In genomic region chr9:27153861-27154260, GRCm38 (mm10) we compare ENCODE assay signal across 13 mouse cellular contexts. TPM values are rescaled to one million over a fixed set of nuclear protein-coding genes. Genes with fewer than 3 reads are reported as not detected.
DNase-seq lines count a peak whose midpoint lies in the region; ATAC-seq lines count a peak whose summit lies in the region.
"Had no signal": no experiment of that assay in that cellular context is flagged by ENCODE, and none has a peak within 500 bp of the region (broad histone marks: within the 10 kb centered on the region; RNA-seq: fewer than 3 reads in every experiment).

No protein-coding gene starts in this region.

- 83% methylated on average over 4 of the region's 4 CpGs for WGBS in kidney, embryonic 14.5 days
- 56% methylated on average over 4 of the region's 4 CpGs for WGBS in embryonic facial prominence, embryonic 14.5 days
- WGBS in hindbrain, embryonic 16.5 days: 36% methylated on average over 4 of the region's 4 CpGs
- WGBS in neural tube, embryonic 13.5 days: 43% methylated on average over 4 of the region's 4 CpGs

- peaks cover 14% of the 10 kb centered on the region for H3K4me1 ChIP-seq in kidney, embryonic 14.5 days (ENCODE audit: control insufficient read depth, insufficient read depth, low read length)
- peaks cover 13% of the 10 kb centered on the region for H3K4me1 ChIP-seq in embryonic facial prominence, embryonic 14.5 days (ENCODE audit: control insufficient read depth, insufficient read depth, low read length)
- peaks cover 20% of the 10 kb centered on the region for H3K4me1 ChIP-seq in hindbrain, embryonic 16.5 days (ENCODE audit: control insufficient read depth, insufficient read depth, low read depth, low read length)
- peaks cover 62% of the 10 kb centered on the region for H3K4me1 ChIP-seq in neural tube, embryonic 13.5 days (replicated peaks)

- 0 out of 2 replicates have a peak, but pooled peaks cover 3% of the 10 kb centered on the region for H3K27me3 ChIP-seq in kidney, embryonic 14.5 days (ENCODE audit: control insufficient read depth, insufficient read depth, low read length)
- H3K27me3 ChIP-seq in embryonic facial prominence, embryonic 14.5 days (replicated peaks; ENCODE audit: control insufficient read depth, insufficient read depth, low read length): no peaks in the 10 kb centered on the region
- H3K27me3 ChIP-seq in hindbrain, embryonic 16.5 days (replicated peaks; ENCODE audit: control insufficient read depth, insufficient read depth, low read length): no peaks in the 10 kb centered on the region
- H3K27me3 ChIP-seq in neural tube, embryonic 13.5 days: no peaks in the 10 kb centered on the region
- H3K27me3 ChIP-seq: CH12.LX had no signal

- DNase-seq in kidney, adult 18-20 months: no peak
- DNase-seq in embryonic facial prominence, embryonic 14.5 days (ENCODE audit: low spot score): no peak
- DNase-seq in layer of hippocampus, postnatal 10 days (ENCODE audit: low spot score in 2 of 2): no peak
- DNase-seq in ovary, adult 18-20 months (ENCODE audit: low spot score): no peak
- DNase-seq: cerebellum, postnatal 10 days; kidney, postnatal 36 days; thymus, adult 2 months had no signal

- H3K4me2 ChIP-seq in kidney, embryonic 14.5 days (replicated peaks; ENCODE audit: low read depth, low read length): peak overlapping the region; percentile 72; the same call in 1 of the 2 replicates
- H3K4me2 ChIP-seq in embryonic facial prominence, embryonic 14.5 days (ENCODE audit: low read depth, low read length): peak overlapping the region; percentile 64
- peak overlapping the region; percentile 80 for H3K4me2 ChIP-seq in hindbrain, embryonic 16.5 days (ENCODE audit: low read length)
- peak overlapping the region; percentile 73 for H3K4me2 ChIP-seq in neural tube, embryonic 13.5 days

- no peaks in the 10 kb centered on the region for H3K9me3 ChIP-seq in kidney, embryonic 14.5 days (ENCODE audit: control insufficient read depth, low read length)
- no peaks in the 10 kb centered on the region for H3K9me3 ChIP-seq in embryonic facial prominence, embryonic 14.5 days (ENCODE audit: control insufficient read depth, low read length)
- H3K9me3 ChIP-seq in hindbrain, embryonic 16.5 days (ENCODE audit: control insufficient read depth, low read length): no peaks in the 10 kb centered on the region
- no peaks in the 10 kb centered on the region for H3K9me3 ChIP-seq in neural tube, embryonic 13.5 days

- H3K4me3 ChIP-seq in kidney, embryonic 14.5 days (ENCODE audit: low read length): peak overlapping the region; percentile 68; the same call in 1 of the 2 replicates
- peak overlapping the region; percentile 79 for H3K4me3 ChIP-seq in embryonic facial prominence, embryonic 14.5 days (ENCODE audit: low read depth, low read length)
- H3K4me3 ChIP-seq in hindbrain, embryonic 16.5 days (ENCODE audit: low read length): peak overlapping the region; percentile 82
- peak overlapping the region; percentile 83 for H3K4me3 ChIP-seq in neural tube, embryonic 13.5 days

- no peak overlapping the region for H3K9ac ChIP-seq in kidney, embryonic 14.5 days (ENCODE audit: low read depth, low read length)
- H3K9ac ChIP-seq in embryonic facial prominence, embryonic 14.5 days (ENCODE audit: low read depth, low read length): peak overlapping the region; percentile 87
- peak overlapping the region; percentile 33; the same call in 1 of the 2 replicates for H3K9ac ChIP-seq in hindbrain, embryonic 16.5 days (ENCODE audit: low read depth, low read length)
- H3K9ac ChIP-seq in neural tube, embryonic 13.5 days: peak overlapping the region; percentile 87
- H3K9ac ChIP-seq: liver, embryonic 14.5 days had no signal

- H3K36me3 ChIP-seq in kidney, embryonic 14.5 days (ENCODE audit: control insufficient read depth, insufficient read depth, low read length): no peaks in the 10 kb centered on the region
- H3K36me3 ChIP-seq in embryonic facial prominence, embryonic 14.5 days (ENCODE audit: control insufficient read depth, insufficient read depth, low read length): no peaks in the 10 kb centered on the region
- H3K36me3 ChIP-seq in hindbrain, embryonic 16.5 days (ENCODE audit: control insufficient read depth, insufficient read depth, low read length): no peaks in the 10 kb centered on the region
- no peaks in the 10 kb centered on the region for H3K36me3 ChIP-seq in neural tube, embryonic 13.5 days

- H3K27ac ChIP-seq in kidney, embryonic 14.5 days (ENCODE audit: low read depth, low read length): no peak overlapping the region
- no peak overlapping the region for H3K27ac ChIP-seq in embryonic facial prominence, embryonic 14.5 days (replicated peaks; ENCODE audit: low read depth, low read length)
- no peak overlapping the region for H3K27ac ChIP-seq in hindbrain, embryonic 16.5 days (ENCODE audit: low read depth, low read length)
- H3K27ac ChIP-seq in neural tube, embryonic 13.5 days (replicated peaks): 0 out of 2 replicates have a peak overlapping the region, but pooled peaks have one; percentile 1
- H3K27ac ChIP-seq: liver, embryonic 14.5 days had no signal

- ATAC-seq in kidney, embryonic 14.5 days (ENCODE audit: low FRiP score, low TSS enrichment): no peak
- no peak for ATAC-seq in embryonic facial prominence, embryonic 14.5 days (ENCODE audit: low read depth)
- ATAC-seq in hindbrain, embryonic 16.5 days: no peak
- ATAC-seq in neural tube, embryonic 13.5 days (ENCODE audit: low read depth): no peak
- no peak for ATAC-seq in megakaryocyte, adult 5-6 weeks (ENCODE audit: poor library complexity, severe bottlenecking)

RNA-seq across cellular contexts. Expression of gene Jam3, which starts 1.4 kb away (rescaled TPM):
- 75.1 and 78.3 TPM in 2 replicates for polyA plus RNA-seq in kidney, embryonic 14.5 days (2014; fragmentation: Nextera tagmentation; extraction: Ambion mirVana)
- polyA plus RNA-seq in embryonic facial prominence, embryonic 14.5 days (2014; fragmentation: Nextera tagmentation; extraction: Ambion mirVana): 121 and 122 TPM in 2 replicates
- 43.0 and 49.9 TPM in 2 replicates for polyA plus RNA-seq in hindbrain, embryonic 16.5 days (2015; fragmentation: Nextera tagmentation; extraction: Ambion mirVana)
- 68.9 and 80.3 TPM in 2 replicates for polyA plus RNA-seq in neural tube, embryonic 13.5 days (2015; fragmentation: Nextera tagmentation; extraction: Ambion mirVana)
- 10 to 100 TPM; 24.3 to 26.5 TPM for total RNA-seq in layer of hippocampus, postnatal 10 days (2021)
- not detected in 2 replicates for total RNA-seq in megakaryocyte, adult 5-6 weeks (2015)
- total RNA-seq in megakaryocyte, adult 5-6 weeks (2017): not detected in 2 replicates
